Mouse (Mus musculus) layer of hippocampus, adult 9-10 months (tissue): ENCODE results near the gene Ptprg.

Source experiments
- DNase-seq: peaks from one replicate; pipeline ENCODE4 v3.0.0; 2022; ENCODE audit warnings: low spot score

Gene Ptprg

GRCm38 (mm10) chr14:12102389-12103325 is 549.3 kb downstream of the Ptprg start:
- DNase-seq: no peak

GRCm38 (mm10) chr14:12104297-12105155 is 551.2 kb downstream of the Ptprg start:
- no peak for DNase-seq

- DNase-seq: no peak
Measured at GRCm38 (mm10) chr14:12105156-12105430, 551.8 kb downstream of the Ptprg start.

DNA sequence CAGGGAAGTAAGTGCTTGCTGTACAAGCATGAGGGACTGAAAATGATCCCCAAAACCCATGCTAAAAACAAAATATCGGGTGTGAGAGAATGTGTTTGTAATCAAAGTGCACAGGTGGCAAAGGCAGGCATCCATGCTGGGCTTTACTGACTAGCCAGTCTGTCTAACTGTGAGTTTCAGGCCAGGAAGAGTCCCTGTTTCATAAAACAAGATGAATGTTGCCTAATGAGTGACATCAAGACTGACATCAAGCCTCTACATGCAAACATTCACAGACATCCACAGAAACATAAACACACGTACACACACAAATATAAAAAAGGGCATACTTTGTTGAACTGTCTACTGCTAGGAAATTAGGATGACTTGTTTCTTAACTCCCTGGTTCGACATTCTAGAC is 552.3 kb downstream of the Ptprg start:
- DNase-seq: no peak

GRCm38 (mm10) chr14:12107459-12107858 is 554.1 kb downstream of the Ptprg start:
- no peak for DNase-seq

- DNase-seq: no peak
Measured at GRCm38 (mm10) chr14:12107991-12108390, 554.7 kb downstream of the Ptprg start.

- no peak for DNase-seq
Measured at GRCm38 (mm10) chr14:12112548-12113011, 559.2 kb downstream of the Ptprg start.

DNA sequence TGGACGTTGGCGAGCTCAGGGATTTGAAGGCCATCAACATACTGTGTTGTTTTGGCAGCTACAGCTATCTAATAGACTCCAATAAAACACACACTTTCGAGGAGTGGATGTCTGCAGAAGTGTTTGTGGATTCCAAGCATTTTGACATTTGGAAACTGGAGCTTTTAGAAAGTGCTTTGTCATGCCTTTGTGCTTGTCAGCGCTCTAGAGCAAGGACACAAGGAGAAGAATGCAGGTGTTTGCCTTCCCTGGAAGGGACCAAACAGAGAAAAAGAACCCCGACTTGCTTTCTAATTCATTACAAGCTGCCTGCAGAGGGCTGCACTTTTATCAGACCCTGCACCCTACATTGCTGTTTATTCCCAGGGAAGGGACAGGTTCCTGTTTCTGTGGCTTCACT is 560.0 kb downstream of the Ptprg start:
- no peak for DNase-seq

GRCm38 (mm10) chr14:12114016-12114415 is 560.7 kb downstream of the Ptprg start:
- no peak for DNase-seq

DNA sequence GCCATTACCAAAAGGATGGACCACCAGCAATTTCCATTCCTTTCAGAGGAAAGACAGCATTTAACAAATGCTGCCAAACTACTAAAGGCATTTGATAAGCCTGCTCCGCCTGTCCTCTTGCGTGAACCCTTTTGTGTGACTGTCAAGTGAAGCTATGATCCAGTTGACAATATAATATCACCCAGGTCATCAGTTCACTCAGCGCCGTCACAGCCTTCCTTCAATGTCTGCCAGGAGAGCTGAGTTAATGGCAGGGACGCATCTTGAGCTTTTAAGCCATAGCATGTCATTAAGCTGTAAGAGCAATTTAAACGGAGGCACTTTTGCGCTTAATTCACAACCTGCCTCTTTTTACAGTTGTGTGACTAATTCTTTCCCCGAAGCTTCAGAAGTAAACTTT is 565.9 kb downstream of the Ptprg start:
- DNase-seq: no peak

DNA sequence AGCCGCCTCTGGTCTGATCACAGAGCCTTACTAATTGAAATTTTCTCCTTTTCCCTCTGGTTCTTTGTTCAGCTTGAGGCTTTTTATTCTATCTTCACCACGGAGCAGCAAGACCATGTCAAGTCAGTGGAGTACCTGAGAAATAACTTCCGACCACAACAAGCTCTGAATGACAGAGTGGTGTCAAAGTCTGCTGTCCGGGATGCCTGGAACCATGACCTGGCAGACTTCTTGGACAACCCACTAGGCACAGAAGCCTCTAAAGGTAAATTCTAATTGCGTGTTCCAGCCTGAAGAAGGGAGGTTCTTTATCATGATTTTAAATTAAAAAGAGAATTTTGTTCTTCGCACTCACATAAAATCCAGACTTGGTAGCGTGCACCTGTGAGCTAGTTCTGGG is 568.6 kb downstream of the Ptprg start:
- DNase-seq: no peak

- DNase-seq: no peak
Measured at GRCm38 (mm10) chr14:12124682-12125081, 571.4 kb downstream of the Ptprg start.

DNA sequence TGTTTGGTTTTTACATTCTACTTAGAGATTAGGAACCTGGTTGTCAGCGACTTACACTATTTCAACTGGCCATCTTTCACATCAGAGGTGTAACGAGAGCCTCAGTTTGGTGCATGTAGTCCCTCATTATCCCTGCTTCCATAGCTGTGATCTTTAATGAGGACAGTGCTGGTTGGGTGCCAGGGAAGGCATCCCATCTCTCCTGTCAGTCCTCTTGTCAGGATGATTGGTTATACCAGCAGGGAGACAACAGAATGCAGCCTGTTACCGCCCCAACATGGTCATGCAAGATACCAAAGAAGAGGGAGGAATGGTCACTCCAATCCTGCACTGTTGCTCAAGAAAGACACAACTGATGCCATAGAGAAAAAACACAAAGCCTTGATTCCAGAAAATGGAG is 574.6 kb downstream of the Ptprg start:
- DNase-seq: no peak

DNA sequence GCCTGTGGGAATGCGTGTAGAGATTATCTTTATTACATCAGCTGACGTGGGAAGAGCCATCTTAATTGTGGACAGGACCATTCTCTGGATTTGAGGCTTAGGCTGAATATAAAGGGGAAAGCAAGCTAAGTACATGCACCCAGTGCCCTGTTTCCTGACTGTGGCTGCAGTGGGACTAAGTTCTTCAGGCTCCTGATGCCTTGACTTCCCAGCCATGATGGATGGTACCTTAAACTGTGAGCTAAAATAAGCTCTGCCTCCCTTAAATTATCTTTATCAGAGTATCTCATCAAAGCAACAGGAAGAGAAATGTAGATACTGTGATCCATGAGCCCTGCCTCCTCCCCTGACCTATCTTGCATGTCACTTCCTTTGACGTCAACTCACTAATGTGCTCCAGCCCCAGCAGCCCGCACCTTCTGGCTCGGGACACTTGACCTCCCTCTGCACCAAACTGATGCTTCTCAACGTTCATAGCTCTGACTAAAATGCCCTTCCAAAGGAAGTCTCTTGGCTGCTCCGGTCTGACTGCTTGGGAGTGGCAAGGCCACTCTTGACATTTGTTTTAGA is 578.8 kb downstream of the Ptprg start:
- no peak for DNase-seq

- no peak for DNase-seq
Measured at GRCm38 (mm10) chr14:12133163-12133562, 579.8 kb downstream of the Ptprg start.

- DNase-seq: no peak
Measured at GRCm38 (mm10) chr14:12134504-12134903, 581.2 kb downstream of the Ptprg start.

GRCm38 (mm10) chr14:12136536-12136935 is 583.2 kb downstream of the Ptprg start:
- no peak for DNase-seq

DNA sequence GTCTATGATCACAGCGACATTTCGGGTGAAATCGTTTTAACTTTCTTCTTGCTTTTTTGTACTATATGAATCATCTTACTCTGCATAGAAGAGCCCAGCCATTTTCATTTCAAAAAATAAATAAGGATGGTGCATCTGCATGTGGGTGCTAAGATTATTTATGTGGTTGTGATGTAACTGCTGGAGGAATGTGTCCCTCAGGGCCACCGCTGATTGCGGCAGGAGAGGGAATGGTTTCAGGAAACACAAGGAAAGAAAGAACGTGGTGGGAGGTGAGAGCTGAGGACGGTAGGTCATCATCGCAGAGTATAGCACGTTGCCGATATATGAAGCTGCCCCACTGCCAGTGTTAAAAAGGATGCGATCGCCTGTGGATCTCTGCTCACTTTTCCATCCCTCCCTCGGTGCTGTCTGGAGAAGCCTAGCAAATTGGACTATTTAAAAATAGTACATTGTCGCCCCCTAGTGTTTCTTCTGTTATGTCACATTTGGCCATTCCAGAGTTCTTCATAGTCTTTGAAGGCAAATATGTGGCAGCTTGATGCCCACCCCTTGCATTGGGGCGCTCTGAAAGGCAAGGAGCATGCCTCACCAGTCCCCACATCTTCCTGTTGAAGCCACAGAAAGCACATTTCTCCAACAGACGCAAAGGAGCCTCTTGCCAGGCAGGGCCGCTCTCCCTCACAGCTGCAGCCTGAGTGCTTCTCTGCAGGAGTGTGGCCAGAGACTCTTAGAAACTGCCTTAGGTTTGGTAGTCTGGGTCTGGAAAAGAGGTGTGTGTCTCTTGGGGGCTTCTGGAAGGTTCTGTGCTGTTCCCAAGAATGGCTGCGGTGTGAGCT is 586.5 kb downstream of the Ptprg start:
- DNase-seq: peak; percentile 85

DNA sequence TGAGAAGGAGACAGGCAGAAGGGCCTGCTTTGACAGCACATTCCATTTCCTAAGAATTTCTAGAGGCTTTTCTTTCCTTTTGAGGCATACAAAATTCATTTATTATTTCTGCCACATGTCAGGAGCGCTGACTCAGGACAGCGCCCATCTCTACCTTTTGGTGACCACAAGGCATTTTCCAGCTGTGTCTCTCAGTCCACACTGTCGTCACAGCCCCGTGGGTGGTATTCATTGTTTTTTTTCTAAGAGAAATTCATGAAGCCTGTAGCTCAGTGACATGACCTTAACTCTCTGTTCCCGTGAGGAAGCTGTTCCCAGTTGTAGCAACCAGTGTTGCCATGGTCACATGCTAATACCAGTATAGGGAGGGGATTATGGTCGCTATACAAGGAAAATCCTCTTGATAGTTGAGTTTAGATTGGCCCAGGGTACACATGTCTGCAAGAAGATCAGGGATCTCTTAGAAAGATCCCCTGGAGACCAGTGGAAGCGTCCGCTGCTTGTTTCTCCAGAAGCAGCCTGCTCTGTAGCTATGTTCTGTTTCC is 590.7 kb downstream of the Ptprg start:
- DNase-seq: no peak

DNA sequence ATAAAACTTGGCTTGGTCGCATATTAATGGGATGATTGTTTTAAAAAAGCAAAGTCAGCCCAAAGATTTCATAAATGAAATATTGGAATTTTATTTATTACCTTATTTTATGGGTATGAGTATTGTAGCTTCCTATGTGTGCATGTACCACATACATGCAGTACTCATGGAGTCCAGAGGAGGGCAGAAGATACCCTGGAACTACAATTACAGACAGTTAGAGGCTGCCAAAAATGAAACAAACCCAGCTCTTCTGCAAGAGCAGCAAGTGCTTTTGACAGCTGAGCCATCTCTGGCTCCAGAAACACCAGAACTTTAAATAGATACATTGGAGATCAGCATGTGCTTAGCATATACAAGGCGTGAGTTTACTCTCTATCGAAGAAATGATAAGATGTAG is 592.6 kb downstream of the Ptprg start:
- no peak for DNase-seq

GRCm38 (mm10) chr14:12149529-12149928 is 596.2 kb downstream of the Ptprg start:
- DNase-seq: no peak

GRCm38 (mm10) chr14:12151927-12152326 is 598.6 kb downstream of the Ptprg start:
- peak; percentile 69 for DNase-seq
